Mouse (Mus musculus): Measurements from ENCODE around the gene Plcd3. TPM values are rescaled to one million over a fixed set of nuclear protein-coding genes. Genes with fewer than 3 reads are reported as not detected.
A peak's percentile ranks its signal among the peaks of the same experiment; 100 is the strongest.

Gene Plcd3
- polyA plus RNA-seq, 1 experiment from 2014 or later: 1.0 TPM

DNA sequence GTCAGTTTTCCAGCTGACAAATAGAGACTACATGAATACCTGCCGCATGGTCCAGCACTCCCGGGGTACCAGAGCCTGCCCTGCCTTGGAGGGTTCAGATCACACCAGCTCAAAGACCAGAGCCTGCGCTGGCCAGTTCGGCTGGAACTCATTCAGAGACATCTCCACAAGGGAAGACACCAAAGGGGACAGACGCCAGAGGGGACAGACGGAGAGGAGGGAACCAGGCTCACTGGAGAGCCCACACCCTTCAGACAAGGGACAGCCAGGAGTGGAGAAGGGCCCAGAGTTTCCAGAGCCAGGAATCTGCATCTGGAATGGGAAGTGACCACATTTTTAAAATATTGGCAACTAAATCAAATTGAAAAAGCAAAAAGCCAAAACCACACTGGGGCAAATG lies 19.8 kb downstream of the Plcd3 start:
- Histone ChIP-seq H3K9me3 (ENCODE audit: low read depth, low read length) (no peaks in the 10 kb centered on the region), H3K27ac (ENCODE audit: low read depth) (no peak overlapping the region), H3K9ac (no peak overlapping the region), H3K4me3 (ENCODE audit: low read depth, low read length) (no peak overlapping the region), H3K27me3 (ENCODE audit: insufficient read depth, low read length) (peaks cover 18% of the 10 kb centered on the region), H3K4me1 (ENCODE audit: insufficient read depth) (peaks cover 8% of the 10 kb centered on the region), H3K4me2 (no peak overlapping the region), H3K36me3 (ENCODE audit: insufficient read depth) (no peaks in the 10 kb centered on the region)
- no peak for DNase-seq
- ATAC-seq (ENCODE audit: insufficient read depth): no peak
- 66% methylated on average over 6 of the region's 6 CpGs for WGBS
- no peak for TF ChIP-seq CTCF (IDR thresholded peaks at IDR 0.05; ENCODE audit: low read depth)

DNA sequence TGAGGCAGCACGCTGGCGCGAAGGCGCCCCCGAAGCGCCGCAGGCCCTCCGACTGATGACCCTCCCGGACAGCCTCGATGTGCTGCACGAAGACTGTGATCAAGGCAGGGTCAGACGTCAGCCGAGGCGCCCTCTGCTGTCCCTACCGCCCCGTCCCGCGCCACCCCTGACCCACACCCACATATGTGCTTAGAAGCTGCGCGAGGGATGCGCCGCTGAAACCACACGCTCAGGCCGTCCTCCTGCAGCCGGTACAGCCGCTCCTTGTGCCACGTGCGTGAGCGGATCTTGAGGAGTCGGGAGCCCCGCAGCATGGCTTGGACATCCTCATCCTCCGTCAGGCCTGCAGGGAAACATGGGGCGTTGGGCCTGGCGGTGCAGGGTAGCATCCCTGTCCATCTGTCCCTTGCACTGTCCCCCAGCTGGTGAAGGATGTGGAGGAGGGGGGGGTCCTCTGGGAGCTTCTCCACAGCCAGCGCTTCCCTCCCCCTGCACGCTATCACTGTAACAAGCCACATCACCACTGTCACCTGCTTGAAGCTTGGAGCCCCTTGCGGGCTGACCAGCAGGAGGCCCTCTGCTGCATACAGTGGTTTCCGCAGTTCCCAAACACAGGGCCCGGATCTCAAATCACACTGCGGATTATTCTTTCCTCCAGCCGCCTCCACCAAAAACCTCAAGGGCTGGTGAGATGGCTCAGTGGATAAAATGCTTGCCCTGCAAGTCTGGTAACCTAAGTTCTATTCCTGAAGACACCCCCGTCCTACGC lies 21.0 kb downstream of the Plcd3 start:
- DNase-seq (peak; percentile 60), ATAC-seq (ENCODE audit: insufficient read depth) (peak; percentile 57)
- Histone ChIP-seq H3K4me3 (ENCODE audit: low read depth, low read length) (peak overlapping the region; percentile 27), H3K9ac (peak overlapping the region; percentile 25), H3K27ac (ENCODE audit: low read depth) (no peak overlapping the region), H3K4me2 (peak overlapping the region; percentile 59), H3K4me1 (ENCODE audit: insufficient read depth) (peaks cover 8% of the 10 kb centered on the region), H3K27me3 (ENCODE audit: insufficient read depth, low read length) (peaks cover 18% of the 10 kb centered on the region), H3K36me3 (ENCODE audit: insufficient read depth) (no peaks in the 10 kb centered on the region), H3K9me3 (ENCODE audit: low read depth, low read length) (no peaks in the 10 kb centered on the region)
- TF ChIP-seq CTCF (IDR thresholded peaks at IDR 0.05; ENCODE audit: low read depth): peak; percentile 59
- WGBS: 4% methylated on average over 43 of the region's 43 CpGs

DNA sequence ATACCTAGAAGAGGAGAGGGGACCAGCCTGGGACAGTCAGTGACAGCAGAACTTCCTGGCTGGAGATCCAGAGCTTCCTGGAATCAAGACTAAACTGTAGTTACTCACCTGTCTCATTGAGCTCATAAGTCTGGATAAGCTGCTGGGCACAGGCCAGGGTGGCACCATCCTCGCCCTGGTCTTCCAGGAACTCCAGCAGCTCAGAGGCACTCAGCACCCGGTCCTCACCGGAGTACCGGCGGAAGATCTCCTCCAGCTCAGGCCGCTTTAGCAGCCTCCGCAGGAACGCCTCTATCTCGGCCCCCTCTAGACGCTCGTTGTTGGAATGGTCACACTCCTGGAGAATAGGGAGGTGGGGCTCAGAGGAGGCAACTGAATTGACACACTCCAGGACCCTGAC lies 23.3 kb downstream of the Plcd3 start:
- Histone ChIP-seq H3K4me1 (ENCODE audit: insufficient read depth) (peaks cover 12% of the 10 kb centered on the region), H3K27ac (ENCODE audit: low read depth) (no peak overlapping the region), H3K4me2 (no peak overlapping the region), H3K4me3 (ENCODE audit: low read depth, low read length) (no peak overlapping the region), H3K36me3 (ENCODE audit: insufficient read depth) (no peaks in the 10 kb centered on the region), H3K27me3 (ENCODE audit: insufficient read depth, low read length) (peaks cover 18% of the 10 kb centered on the region), H3K9me3 (ENCODE audit: low read depth, low read length) (no peaks in the 10 kb centered on the region), H3K9ac (no peak overlapping the region)
- 78% methylated on average over 11 of the region's 11 CpGs for WGBS
- ATAC-seq (ENCODE audit: insufficient read depth): no peak
- no peak for TF ChIP-seq CTCF (IDR thresholded peaks at IDR 0.05; ENCODE audit: low read depth)
- DNase-seq: no peak

DNA sequence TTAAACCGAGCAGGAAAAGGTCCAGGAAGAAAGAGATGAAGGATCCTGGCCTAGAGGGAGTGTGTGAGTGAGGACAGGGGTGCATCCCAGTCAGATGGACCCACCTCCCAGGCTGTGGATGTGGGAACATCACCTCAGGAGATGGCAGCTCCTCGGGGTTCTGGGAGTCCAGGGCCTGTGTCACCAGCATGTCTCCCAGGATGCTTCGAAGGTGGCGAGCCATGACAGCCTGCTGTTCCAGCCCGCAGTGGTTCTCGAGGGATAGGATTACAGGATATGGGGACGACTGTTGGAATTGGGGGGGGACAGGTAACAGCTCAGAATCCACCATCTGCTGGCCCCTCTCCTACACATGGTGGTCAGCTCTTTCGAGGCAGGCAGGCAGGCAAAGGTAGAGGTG lies 24.9 kb downstream of the Plcd3 start:
- 77% methylated on average over 8 of the region's 8 CpGs for WGBS
- no peak for TF ChIP-seq CTCF (IDR thresholded peaks at IDR 0.05; ENCODE audit: low read depth)
- no peak overlapping the region for H3K27ac ChIP-seq (ENCODE audit: low read depth)
- H3K9ac ChIP-seq: no peak overlapping the region
- peaks cover 12% of the 10 kb centered on the region for H3K4me1 ChIP-seq (ENCODE audit: insufficient read depth)
- H3K4me3 ChIP-seq (ENCODE audit: low read depth, low read length): no peak overlapping the region
- H3K36me3 ChIP-seq (ENCODE audit: insufficient read depth): no peaks in the 10 kb centered on the region
- H3K9me3 ChIP-seq (ENCODE audit: low read depth, low read length): no peaks in the 10 kb centered on the region
- peaks cover 16% of the 10 kb centered on the region for H3K27me3 ChIP-seq (ENCODE audit: insufficient read depth, low read length)
- no peak for DNase-seq
- no peak overlapping the region for H3K4me2 ChIP-seq
- ATAC-seq (ENCODE audit: insufficient read depth): no peak

DNA sequence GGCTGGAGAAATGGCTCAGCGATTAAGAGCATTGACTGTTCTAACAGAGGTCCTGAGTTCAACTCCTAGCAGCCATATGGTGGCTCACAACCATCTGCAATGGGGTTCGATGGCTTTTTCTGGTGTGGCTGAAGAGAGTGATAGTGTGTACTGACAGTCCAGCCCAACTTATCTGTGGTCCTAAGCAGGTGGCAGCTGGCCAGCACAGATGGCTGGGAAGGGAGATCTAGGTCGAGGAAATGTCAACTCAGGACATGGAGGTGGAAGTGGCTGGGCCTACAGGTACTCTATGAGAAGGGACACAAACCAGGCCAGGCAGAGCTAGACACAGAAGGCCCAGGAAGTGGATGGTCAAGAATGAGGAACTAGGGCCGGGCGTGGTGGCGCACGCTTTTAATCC lies 25.4 kb downstream of the Plcd3 start:
- Histone ChIP-seq H3K4me3 (ENCODE audit: low read depth, low read length) (no peak overlapping the region), H3K9me3 (ENCODE audit: low read depth, low read length) (no peaks in the 10 kb centered on the region), H3K4me2 (no peak overlapping the region), H3K4me1 (ENCODE audit: insufficient read depth) (peaks cover 12% of the 10 kb centered on the region), H3K9ac (no peak overlapping the region), H3K36me3 (ENCODE audit: insufficient read depth) (peaks cover under 1% of the 10 kb centered on the region; the same call in 1 of the 2 replicates), H3K27ac (ENCODE audit: low read depth) (no peak overlapping the region), H3K27me3 (ENCODE audit: insufficient read depth, low read length) (peaks cover 11% of the 10 kb centered on the region; the same call in 1 of the 2 replicates)
- ATAC-seq (ENCODE audit: insufficient read depth) (no peak), DNase-seq (no peak)
- WGBS: 86% methylated on average over 7 of the region's 7 CpGs
- TF ChIP-seq CTCF (IDR thresholded peaks at IDR 0.05; ENCODE audit: low read depth): no peak

DNA sequence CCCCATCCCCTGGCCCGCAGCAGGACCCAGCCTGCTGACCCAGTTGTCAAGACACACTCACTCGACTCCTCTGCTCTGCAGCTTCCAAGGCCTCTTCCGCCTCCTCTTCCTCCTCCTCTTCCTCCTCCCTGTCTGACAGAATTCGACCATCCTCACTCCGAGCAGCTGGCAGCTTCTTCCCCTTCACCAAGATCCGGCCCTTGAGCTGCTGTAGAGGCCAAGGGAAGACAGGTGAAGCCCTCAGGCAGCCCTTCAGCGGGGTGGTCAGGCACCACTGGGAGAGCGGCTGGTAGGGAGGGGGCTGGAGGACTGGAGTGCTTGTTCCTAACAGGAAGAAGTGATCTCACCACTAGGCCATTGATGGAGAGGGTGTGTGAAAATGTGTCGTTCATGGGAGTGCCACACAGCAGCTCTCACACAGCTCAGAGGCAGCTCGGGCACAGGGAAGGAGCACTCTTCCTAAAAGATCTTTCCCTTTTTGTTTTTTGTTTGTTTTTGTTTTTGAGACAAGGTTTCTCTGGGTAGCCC lies 26.6 kb downstream of the Plcd3 start:
- peak overlapping the region; percentile 25 for H3K4me2 ChIP-seq
- 0 out of 2 replicates have a peak, but pooled peaks cover 4% of the 10 kb centered on the region for H3K4me1 ChIP-seq (ENCODE audit: insufficient read depth)
- H3K36me3 ChIP-seq (ENCODE audit: insufficient read depth): peaks cover 7% of the 10 kb centered on the region; the same call in 1 of the 2 replicates
- ATAC-seq (ENCODE audit: insufficient read depth) (no peak), DNase-seq (peak; percentile 47)
- no peak overlapping the region for H3K9ac ChIP-seq
- no peaks in the 10 kb centered on the region for H3K9me3 ChIP-seq (ENCODE audit: low read depth, low read length)
- H3K27ac ChIP-seq (ENCODE audit: low read depth): no peak overlapping the region
- TF ChIP-seq CTCF (IDR thresholded peaks at IDR 0.05; ENCODE audit: low read depth): no peak
- 5% methylated on average over 10 of the region's 10 CpGs for WGBS
- no peaks in the 10 kb centered on the region for H3K27me3 ChIP-seq (ENCODE audit: insufficient read depth, low read length)
- no peak overlapping the region for H3K4me3 ChIP-seq (ENCODE audit: low read depth, low read length)

DNA sequence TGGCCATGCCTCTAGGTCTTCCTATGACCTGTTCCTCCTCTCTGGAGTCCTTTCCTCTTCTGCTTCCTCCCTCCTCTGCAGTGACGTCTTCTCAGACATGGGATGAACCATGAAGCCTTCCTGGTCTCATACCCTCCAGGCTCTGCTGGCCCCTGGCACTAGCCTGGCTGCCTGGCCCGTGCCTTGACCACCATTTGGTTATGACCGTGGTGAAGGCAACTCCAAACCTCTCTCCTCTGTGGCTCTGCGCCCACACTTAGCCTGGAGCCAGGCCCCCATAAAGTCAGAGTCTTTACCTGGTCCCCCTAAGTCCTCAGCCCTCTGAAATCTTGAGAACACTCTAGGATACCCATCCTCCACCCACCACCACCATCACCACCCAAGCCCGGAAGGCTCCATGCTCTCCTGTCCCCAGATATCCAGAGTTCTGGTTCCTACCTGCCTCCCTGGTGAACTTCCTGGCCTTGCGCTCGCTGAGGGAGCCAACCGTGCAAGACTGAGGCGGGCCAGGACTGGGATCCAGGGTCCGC lies 27.3 kb downstream of the Plcd3 start:
- WGBS: 53% methylated on average over 10 of the region's 10 CpGs
- H3K4me2 ChIP-seq: peak overlapping the region; percentile 25
- DNase-seq (no peak), ATAC-seq (ENCODE audit: insufficient read depth) (no peak)
- H3K27ac ChIP-seq (ENCODE audit: low read depth): no peak overlapping the region
- no peak overlapping the region for H3K9ac ChIP-seq
- H3K36me3 ChIP-seq (ENCODE audit: insufficient read depth): peaks cover 14% of the 10 kb centered on the region
- H3K4me3 ChIP-seq (ENCODE audit: low read depth, low read length): no peak overlapping the region
- no peaks in the 10 kb centered on the region for H3K27me3 ChIP-seq (ENCODE audit: insufficient read depth, low read length)
- no peak for TF ChIP-seq CTCF (IDR thresholded peaks at IDR 0.05; ENCODE audit: low read depth)
- no peaks in the 10 kb centered on the region for H3K9me3 ChIP-seq (ENCODE audit: low read depth, low read length)
- H3K4me1 ChIP-seq (ENCODE audit: insufficient read depth): 0 out of 2 replicates have a peak, but pooled peaks cover 4% of the 10 kb centered on the region

All from lung, embryonic 14.5 days (tissue).